Mouse (Mus musculus): ENCODE data around the gene Dohh. TPM values are rescaled to one million over a fixed set of nuclear protein-coding genes. Genes with fewer than 3 reads are reported as not detected.

The Dohh gene
- total RNA-seq, 2 experiments from 2014 or later: 38.1 to 39.8 TPM

DNA sequence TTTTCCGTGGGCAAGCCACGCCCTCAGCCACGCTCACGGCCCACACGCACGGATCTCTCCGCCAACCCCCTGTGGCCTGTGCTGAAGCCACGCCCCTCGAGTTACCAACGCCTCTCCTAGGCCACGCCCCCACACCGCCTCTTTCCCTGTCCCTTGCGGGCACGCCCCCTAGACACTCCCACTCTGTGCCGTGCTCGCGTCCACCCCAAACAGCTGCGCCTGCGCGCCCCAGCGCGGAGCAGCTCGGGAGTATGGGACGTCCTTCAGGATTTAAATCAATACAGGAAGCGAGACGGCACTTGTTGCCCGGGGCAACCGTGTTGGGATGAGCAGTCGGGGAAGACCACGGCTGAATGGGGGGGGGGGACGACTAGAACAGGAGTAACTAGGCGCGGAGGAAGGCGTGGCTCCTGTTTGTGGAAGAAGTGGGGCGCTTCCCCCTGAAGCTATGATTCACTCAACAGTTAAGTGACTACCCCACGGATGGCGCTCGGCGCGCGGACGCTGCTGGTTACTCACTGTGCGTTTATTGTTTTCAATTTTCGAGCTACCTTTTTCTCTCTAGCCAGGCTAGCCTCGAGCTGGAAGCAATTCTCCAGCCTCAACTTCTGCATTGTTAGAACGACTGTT lies 5.6 kb upstream of the Dohh start:
- H3K27ac ChIP-seq: peak overlapping the region; percentile 75
- intact Hi-C loops (cut with DNase I): loop anchor here (10.0 kb wide), 1 partner anchor 166 kb away; the partner anchor contains the start of gene Gna11
- no peak for TF ChIP-seq CTCF (IDR thresholded peaks at IDR 0.05)
- DNase-seq: peak; percentile 100
- peak overlapping the region; percentile 99 for H3K4me3 ChIP-seq

DNA sequence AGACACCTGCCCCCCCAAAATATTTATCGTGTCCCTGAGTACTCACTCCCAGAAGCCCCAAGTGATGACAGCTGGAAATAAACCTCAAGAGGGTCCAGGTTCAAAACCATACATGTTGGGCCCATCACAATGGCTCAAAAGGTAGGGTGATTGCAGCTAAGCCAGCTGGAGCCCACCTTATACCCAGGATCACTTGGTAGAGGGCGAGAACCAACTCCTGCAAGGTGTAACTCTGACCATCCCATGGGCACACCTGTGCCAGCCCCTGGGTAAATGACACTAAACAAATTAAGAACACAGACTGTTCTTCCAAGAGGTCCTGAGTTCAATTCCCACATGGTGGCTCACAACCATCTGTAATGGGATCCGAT lies 5.1 kb upstream of the Dohh start:
- no peak for DNase-seq
- H3K4me3 ChIP-seq: peak overlapping the region; percentile 79
- peak overlapping the region; percentile 75 for H3K27ac ChIP-seq
- intact Hi-C loops (cut with DNase I): loop anchor here (10.0 kb wide), 1 partner anchor 166 kb away; the partner anchor contains the start of gene Gna11
- no peak for TF ChIP-seq CTCF (IDR thresholded peaks at IDR 0.05)

DNA sequence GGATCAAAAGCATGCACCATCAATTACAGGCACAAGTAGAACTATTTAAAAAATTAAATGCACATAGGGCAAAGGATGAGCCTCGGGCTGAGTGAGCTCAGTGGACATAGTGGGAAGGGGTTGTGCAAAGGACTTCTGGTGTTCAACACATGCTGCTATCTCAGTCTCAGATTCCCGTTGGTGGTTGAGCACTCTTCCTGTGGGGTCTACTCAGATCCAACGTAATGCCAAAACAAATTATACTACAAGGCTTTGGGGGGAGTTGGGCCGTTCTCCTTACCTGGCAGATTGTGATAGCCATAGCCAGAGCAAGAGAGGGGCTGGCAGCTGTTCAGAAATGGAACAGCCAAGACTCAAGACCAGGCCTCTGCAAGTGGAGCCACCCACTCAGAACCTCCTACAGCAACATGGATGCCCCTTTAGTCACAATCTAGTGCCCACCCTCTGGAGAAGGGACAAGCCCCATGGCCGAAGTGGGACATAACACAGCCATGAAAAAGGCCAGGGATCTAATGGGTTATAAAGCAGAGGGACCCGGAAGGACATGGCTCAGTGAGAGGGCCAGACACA lies 4.3 kb upstream of the Dohh start:
- intact Hi-C loops (cut with DNase I): loop anchor here (10.0 kb wide), 1 partner anchor 165 kb away; the partner anchor contains the start of gene Gna11
- Histone ChIP-seq H3K27ac (no peak overlapping the region), H3K4me3 (no peak overlapping the region)
- no peak for DNase-seq
- no peak for TF ChIP-seq CTCF (IDR thresholded peaks at IDR 0.05)

DNA sequence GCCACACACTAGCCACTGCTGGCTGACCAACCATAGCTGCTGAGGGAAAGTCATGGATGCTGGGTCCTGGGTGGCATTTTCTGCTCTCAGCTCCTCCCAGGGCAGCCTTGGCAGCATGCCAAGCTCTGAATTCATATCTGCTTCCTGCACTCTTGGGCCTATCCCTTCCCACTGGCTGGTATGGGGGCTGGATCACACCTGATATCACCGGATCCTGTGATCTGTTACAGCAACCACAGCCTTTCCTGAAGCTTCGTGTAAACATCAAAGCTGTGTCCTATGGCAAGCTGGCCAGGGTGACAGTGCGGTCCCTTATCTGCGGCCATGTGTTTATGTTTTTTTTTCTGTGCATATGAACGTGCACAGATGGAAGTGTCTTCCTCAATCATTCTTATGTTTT lies 2.2 kb upstream of the Dohh start:
- H3K4me3 ChIP-seq: no peak overlapping the region
- H3K27ac ChIP-seq: no peak overlapping the region
- intact Hi-C loops (cut with DNase I): no loop called here
- TF ChIP-seq CTCF (IDR thresholded peaks at IDR 0.05): no peak
- DNase-seq: no peak

DNA sequence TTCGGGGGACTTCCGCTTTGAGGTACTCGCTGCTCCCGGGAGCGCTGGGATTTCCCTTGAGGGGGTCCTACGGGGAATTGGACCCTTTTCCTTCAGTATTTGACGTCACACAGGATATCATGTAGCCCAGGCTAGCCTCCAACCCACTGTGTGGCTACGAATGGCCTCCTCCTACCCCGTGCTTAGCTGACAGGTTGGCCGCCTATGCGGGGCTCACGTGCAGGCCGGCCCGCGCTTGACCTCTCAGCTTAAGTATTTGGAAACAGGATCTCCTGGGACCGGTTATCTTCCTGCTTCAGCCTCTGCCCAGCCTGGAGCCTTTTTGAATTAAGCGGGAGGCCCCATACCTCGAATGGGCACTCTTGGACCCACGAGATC lies 366 bp downstream of the Dohh start:
- intact Hi-C loops (cut with DNase I): no loop called here
- peak overlapping the region; percentile 95 for H3K27ac ChIP-seq
- no peak for TF ChIP-seq CTCF (IDR thresholded peaks at IDR 0.05)
- H3K4me3 ChIP-seq: peak overlapping the region; percentile 80
- DNase-seq: no peak

DNA sequence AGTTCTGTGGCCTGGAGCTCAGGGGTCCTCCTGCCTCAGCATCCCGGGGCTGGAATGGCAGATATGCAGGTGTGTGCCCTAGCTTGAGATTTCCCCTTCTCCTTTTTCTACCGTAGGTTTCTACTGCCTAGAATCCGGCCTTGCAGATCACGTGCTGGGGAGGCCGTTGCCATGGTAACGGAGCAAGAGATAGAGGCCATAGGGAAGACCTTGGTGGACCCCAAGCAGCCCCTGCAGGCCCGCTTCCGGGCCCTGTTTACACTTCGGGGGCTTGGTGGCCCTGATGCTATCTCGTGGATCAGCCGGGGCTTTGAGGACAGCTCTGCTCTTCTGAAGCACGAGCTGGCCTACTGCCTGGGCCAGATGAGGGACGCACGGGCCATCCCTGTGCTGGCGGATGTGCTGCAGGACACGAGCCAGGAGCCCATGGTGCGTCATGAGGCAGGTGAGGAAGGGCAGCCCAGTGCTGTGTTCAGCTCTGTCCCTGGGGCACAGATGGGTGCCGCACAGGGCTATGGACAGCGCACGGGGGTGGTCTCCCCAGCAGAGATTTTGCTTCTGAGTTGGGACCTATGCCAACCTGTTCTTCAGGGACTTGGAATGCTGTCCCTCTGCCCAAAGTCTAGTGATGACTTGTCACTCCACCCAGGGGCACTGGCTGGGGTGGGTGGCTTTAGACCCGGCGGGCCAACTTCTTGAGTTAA lies 1.5 kb downstream of the Dohh start:
- H3K27ac ChIP-seq: no peak overlapping the region
- H3K4me3 ChIP-seq: peak overlapping the region; percentile 80
- TF ChIP-seq CTCF (IDR thresholded peaks at IDR 0.05): no peak
- intact Hi-C loops (cut with DNase I): no loop called here
- DNase-seq: no peak

DNA sequence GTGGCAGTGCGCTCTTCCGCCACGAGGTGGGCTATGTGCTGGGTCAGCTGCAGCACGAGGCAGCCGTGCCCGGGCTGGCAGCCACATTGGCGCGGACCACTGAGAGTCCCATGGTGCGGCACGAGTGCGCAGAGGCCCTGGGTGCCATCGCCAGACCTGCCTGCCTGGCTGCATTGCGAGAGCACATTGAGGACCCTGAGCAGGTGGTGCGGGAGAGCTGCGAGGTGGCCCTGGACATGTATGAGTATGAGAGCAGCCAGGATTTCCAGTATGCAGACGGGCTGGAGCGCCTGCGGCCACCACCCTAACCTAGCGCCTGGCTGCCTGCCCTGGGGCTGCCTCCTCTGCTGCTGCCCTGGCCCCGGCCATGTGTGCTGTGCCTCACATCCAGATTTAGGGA lies 3.5 kb downstream of the Dohh start:
- no peak for DNase-seq
- Histone ChIP-seq H3K4me3 (no peak overlapping the region), H3K27ac (no peak overlapping the region)
- intact Hi-C loops (cut with DNase I): no loop called here
- TF ChIP-seq CTCF (IDR thresholded peaks at IDR 0.05): no peak

DNA sequence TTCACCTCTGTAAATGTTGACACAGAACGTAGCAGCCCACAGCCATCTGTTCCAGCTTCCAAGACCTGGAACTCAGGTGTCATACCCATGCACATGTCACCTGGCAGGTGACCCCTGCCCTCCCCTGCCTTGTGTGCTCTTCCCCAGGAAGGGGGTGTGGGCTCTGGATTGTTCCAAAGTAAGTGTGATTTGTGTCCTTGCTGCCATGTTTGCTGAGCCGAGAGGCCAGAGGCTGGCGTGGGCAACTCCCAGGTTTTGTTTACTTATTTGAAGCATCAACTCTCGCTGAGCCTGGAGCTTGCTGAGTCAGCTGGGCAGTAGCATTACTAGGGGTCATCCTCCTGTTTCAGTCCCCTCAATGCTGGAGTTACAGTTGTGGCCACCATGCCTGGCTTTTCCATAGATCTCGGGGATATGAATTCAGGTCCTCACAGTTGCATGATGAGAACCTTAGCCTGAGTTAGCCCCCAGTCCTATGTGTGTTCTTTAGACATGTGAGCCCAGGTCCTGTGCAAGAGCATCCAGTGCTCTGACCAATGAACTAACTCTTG lies 4.4 kb downstream of the Dohh start, which contains the start of gene Gm48552:
Gene Gm48552, plus strand, starts transcription at position 501 of the 551 bp plus-strand sequence.
- DNase-seq: no peak
- H3K4me3 ChIP-seq: no peak within 1 kb of the TSS
- peak within 1 kb of the TSS; percentile 40 for H3K27ac ChIP-seq
- TF ChIP-seq CTCF (IDR thresholded peaks at IDR 0.05): no peak
- intact Hi-C loops (cut with DNase I): no loop called here

DNA sequence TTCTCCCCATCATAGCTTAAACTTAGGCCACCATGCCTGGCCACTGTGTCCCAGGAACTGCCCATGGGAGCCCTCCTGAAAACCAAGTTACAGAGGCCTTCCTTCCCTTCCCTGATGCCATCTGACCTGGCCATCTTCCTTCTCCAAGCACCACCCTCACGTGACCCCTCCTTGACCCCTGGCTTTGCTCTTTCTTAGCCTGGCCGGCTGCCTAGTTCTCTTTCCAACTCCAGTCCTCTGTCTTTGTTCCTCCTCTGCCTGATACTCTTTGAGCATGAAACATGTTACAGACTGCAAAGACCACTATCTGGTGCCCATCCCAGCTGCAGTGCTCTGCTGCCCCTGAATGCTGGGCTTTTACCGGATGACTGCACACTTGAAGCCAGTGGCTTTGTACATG lies 5.1 kb downstream of the Dohh start:
- no peak for DNase-seq
- intact Hi-C loops (cut with DNase I): no loop called here
- Histone ChIP-seq H3K27ac (peak overlapping the region; percentile 40), H3K4me3 (no peak overlapping the region)
- TF ChIP-seq CTCF (IDR thresholded peaks at IDR 0.05): no peak

DNA sequence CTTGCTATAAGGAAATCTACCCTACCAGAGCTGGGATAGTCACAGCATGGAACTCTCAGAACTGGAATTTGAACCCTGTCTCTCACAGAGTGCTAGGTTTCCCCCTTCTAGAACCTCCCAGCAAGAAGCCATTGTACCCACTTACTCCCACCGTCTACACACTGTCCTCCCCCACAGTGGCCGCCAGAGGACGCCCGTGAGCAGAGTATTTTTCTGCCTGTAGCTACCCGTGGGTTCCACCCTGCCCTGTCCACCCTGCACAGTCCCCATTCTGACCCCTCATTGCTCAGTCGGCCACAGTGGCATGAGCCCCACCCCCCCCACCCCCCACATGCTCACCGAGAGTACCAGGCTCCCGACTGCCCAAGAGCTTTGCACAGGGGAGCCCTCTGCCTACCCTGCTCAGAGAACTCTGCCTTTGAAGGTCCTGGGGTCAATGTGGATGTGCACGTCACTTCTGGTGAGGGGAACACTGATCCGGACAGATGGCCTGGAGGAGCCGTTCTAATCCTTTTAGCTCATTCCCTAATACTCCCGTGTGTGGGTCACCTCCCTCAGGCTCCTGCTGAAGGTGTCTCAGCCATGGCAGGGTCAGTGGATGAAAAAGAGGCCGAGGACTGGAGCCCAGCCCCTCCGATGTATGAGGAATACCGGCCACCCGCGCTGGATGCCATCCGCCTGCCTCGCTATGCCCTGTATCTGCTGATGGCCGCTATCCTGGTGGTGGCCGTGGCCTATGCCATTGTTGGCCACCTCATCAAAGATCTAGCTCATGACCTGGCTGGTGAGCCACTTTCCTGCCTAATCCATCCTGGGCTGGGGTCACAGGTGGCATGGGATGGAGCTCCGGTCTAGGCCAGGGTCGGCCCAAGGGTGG lies 5.8 kb downstream of the Dohh start:
- H3K27ac ChIP-seq: peak overlapping the region; percentile 40
- peak; percentile 99 for TF ChIP-seq CTCF (IDR thresholded peaks at IDR 0.05)
- no peak overlapping the region for H3K4me3 ChIP-seq
- DNase-seq: peak; percentile 81
- intact Hi-C loops (cut with DNase I): loop anchor here (1.0 kb wide), 1 partner anchor 60 kb away; no protein-coding TSS in a partner anchor

DNA sequence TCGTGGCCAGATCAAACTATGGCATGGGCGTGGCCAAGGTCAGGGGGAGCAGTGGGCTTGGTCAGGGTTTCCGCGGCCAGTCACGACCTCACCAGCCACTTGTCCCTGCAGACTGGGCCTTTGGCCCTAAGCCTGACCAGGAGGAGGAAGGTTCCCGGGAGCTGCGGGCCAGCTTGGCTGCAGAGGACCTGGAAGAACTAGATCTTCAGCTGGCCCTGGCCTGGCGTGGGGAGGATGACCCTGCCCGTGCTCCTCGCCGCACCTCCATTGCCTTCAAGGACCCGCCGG lies 6.4 kb downstream of the Dohh start:
- H3K27ac ChIP-seq: peak overlapping the region; percentile 28; the same call in 1 of the 2 replicates
- no peak overlapping the region for H3K4me3 ChIP-seq
- intact Hi-C loops (cut with DNase I): loop anchor here (1.0 kb wide), 1 partner anchor 60 kb away; no protein-coding TSS in a partner anchor
- TF ChIP-seq CTCF (IDR thresholded peaks at IDR 0.05): no peak
- no peak for DNase-seq

DNA sequence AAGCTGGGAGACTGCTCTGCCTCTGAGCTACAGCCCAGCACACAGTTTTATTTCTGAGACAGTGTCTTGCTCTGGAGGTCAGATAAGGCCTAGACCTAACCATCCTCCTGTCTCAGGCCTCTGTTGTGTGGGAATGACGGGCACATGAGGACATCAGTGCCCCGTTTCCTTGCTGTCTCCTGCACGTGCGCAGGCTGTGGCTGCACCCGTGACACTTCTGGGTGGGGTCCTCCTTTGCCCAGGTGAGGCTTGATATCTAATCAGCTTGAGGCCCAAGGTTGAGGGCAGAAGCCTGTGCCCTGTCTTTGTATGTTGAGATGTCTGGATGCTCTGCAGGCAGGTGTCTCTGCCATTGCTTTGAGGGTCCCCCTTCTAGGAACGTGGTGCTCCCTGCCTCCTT lies 8.0 kb downstream of the Dohh start:
- TF ChIP-seq CTCF (IDR thresholded peaks at IDR 0.05): no peak
- Histone ChIP-seq H3K4me3 (no peak overlapping the region), H3K27ac (no peak overlapping the region)
- no peak for DNase-seq
- intact Hi-C loops (cut with DNase I): no loop called here

All from gastrocnemius, adult 2 months (tissue).